In the genomic region with DNA sequence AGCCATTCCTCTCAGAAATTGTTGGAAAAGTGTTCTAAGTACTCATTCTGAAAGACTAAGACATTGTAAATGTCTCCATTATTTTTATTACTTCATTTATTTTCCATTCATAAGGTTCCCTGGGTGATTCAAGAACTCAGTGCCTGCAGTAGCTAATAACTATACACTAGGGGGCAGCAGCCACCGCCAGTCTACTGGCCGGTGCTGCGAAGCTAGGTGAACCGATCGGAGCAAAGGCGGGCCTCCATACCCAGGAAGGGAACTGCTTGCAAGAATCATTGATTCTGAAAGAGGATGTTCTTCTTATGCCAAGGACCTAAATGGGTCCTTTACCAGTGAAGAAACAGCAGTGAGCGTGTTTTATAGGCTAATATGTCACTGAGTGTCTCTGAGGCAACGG, we compare ENCODE assay signal across 8 mouse cellular contexts. TPM values are rescaled to one million over a fixed set of nuclear protein-coding genes. Genes with fewer than 3 reads are reported as not detected.
DNase-seq lines count a peak whose midpoint lies in the region; ATAC-seq and TF ChIP-seq lines count a peak whose summit lies in the region.

No protein-coding gene starts in this region.

- H3K4me3 ChIP-seq in forebrain, postnatal 0 days (ENCODE audit: low read depth, low read length) = no peak overlapping the region

- H3K27me3 ChIP-seq in forebrain, postnatal 0 days (ENCODE audit: insufficient read depth, low read length) = no peaks in the 10 kb centered on the region

- peak; percentile 64 for DNase-seq in Muller cell, postnatal 12 days (ENCODE audit: inconsistent ontology term)
- peak; percentile 75 for DNase-seq in cerebellum, adult 11 months
- DNase-seq in forebrain, postnatal 0 days = peak; percentile 87
- DNase-seq in layer of hippocampus, adult 9-11 months = peak; percentile 68
- peak; percentile 74 to 77 for DNase-seq in lung, postnatal 4 days
- DNase-seq in right cerebral cortex, postnatal 14 days = peak; percentile 70
- DNase-seq in urinary bladder, postnatal 4 days (ENCODE audit: low spot score in 2 of 2) = peak; percentile 55 to 64

- no peaks in the 10 kb centered on the region for H3K4me1 ChIP-seq in forebrain, postnatal 0 days (ENCODE audit: insufficient read depth)

- 0 out of 2 replicates have a peak overlapping the region, but pooled peaks have one; percentile 11 for H3K4me2 ChIP-seq in forebrain, postnatal 0 days (ENCODE audit: low read depth)

- no peaks in the 10 kb centered on the region for H3K9me3 ChIP-seq in forebrain, postnatal 0 days (ENCODE audit: low read length)

- no peak overlapping the region for H3K27ac ChIP-seq in forebrain, postnatal 0 days (ENCODE audit: low read depth, low read length)

- no peaks in the 10 kb centered on the region for H3K36me3 ChIP-seq in forebrain, postnatal 0 days (ENCODE audit: insufficient read depth)

- WGBS in forebrain, postnatal 0 days = 11% methylated on average over 8 of the region's 8 CpGs

- TF ChIP-seq CTCF in forebrain, postnatal 0 days (IDR thresholded peaks at IDR 0.05; ENCODE audit: low read depth) = peak; percentile 92

- peak; percentile 72 for ATAC-seq in forebrain, postnatal 0 days
- peak; percentile 93 to 96 for ATAC-seq in hematopoietic stem cell, adult 5-6 weeks (replicated peaks in 1 of 2; ENCODE audit: insufficient read depth in 1 of 2, low FRiP score in 2 of 2, low TSS enrichment in 1 of 2, low read depth in 1 of 2, poor library complexity in 2 of 2, severe bottlenecking in 2 of 2)

- H3K9ac ChIP-seq in forebrain, postnatal 0 days = no peak overlapping the region

RNA-seq across cellular contexts. Expression of gene Bhlhe41, which starts 35.2 kb away (rescaled TPM):
- total RNA-seq in forebrain, postnatal 0 days (2014; rRNA removed) = 2.7 and 5.2 TPM in 2 replicates
- 2.7 and 4.1 TPM in 2 replicates for polyA plus RNA-seq in forebrain, postnatal 0 days (2015; fragmentation: Nextera tagmentation; extraction: Ambion mirVana)
- 0.05 TPM in 1 of 2 replicates, not detected in the other for total RNA-seq in hematopoietic stem cell, adult 5-6 weeks (2017)
